Mouse (Mus musculus): ENCODE measurements around the gene Rtcb.

Gene Rtcb

DNA sequence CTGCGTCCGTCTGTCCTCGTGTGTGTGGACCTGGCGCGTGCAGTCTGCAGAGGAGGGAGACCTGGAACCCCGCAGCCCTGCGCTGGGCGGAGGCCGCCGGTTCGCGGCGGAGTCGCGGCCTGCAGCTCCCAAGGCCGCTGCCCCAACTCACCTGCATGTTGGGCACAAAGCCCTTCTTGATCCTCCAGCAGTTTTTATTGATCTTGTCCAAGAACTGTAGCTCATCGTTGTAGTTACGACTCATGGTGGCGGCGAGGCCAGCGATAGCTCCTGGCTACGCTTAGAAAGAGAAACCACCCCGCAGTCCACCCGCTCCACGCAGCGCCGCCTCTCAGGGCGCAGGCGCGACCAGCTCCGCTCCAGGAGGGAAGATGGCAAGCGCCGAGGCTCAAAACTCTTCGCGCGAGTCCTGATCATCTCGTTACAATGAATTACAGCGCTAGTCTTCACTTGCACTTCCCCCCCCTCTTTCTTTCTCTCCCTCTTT is at the start of gene Rtcb:
TSS of gene Rtcb (minus strand) at position 360 of the 487 bp plus-strand sequence.
- DNase-seq (ENCODE audit: low spot score in 2 of 2), result peak; percentile 99

DNA sequence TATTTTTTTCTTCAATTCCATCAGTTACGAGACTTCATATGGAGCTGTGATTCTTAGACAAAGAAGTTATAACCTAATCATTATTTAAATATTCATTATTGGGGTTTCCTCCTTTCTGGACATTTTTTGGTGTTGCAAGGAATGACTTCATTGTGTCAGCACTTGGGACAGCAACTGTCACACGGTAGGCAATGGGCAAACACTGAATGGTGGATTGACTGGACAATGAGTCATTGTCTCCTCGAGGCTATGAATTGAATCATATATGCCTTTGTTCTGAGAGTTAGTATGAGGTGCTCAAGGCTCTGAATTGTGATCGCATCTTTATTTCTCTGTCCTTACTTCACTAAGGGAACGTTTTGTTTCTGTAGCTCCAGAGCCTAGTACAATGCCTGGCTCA is 48.8 kb upstream of the Rtcb start:
- DNase-seq (ENCODE audit: low spot score in 2 of 2), result no peak

DNA sequence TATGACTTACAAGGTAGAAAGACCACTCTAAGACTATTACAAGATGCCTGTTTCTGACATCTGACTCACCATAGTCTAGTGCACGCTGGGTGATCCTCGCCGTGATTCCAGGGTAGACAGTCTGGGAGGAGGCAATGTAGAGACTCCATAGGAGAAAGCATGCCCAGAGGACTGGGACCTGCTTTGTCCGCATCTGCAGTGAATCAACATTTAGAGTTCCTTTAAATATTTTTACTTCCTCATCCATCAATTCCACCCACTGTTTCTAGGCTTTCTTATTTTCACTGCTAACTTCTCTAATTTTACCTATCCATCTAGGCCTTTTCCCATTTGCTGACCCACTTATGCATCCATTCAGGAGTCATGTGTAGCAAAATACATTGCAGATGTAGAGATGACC is 42.8 kb upstream of the Rtcb start:
- DNase-seq (ENCODE audit: low spot score in 2 of 2), result no peak

DNA sequence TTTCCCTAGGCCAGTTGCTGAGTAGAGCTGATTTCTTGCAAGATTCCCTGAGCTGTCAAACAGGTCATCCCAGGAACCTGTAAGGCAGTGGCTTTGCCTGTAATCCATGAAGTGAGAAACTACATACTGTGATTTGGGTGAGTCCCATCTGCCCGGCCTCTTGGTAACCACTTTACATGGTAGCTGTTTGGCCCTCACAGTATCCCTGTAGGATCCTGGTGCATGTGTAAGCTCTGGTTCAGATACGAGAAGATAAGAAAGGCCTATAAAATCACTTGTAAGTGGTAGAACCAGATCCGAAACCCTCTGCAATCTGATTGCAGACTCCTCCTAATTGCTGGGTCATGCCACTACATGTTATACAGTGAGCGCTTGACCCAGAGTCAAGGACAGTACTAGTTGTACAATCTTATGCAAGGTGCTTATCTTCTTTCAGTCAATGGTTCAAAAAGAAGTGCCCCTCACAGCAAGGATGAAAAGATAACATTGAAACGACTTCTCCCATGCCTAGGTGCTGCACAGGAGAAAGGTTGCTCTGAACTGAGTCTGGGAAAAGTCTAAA is 37.0 kb upstream of the Rtcb start:
- no peak for DNase-seq (ENCODE audit: low spot score in 2 of 2)

DNA sequence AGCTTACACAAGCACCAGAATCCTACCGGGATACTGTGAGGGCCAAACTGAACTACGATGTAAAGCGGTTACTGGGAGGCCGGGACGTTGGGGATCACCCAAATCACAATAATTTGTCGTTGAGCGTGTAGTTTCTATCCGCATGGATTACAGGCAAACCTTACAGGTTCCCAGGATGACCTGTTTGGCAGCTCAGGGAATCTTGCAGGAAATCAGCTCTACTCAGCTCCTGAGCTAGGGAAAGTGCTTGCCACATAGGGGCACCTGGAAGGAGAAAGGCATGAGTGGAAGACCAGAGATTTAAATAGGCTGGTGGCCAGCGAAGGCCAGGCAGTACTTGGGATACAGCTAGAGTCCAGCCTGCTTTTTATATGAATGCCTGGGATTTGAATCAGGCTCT is 36.2 kb upstream of the Rtcb start:
- no peak for DNase-seq (ENCODE audit: low spot score in 2 of 2)

DNA sequence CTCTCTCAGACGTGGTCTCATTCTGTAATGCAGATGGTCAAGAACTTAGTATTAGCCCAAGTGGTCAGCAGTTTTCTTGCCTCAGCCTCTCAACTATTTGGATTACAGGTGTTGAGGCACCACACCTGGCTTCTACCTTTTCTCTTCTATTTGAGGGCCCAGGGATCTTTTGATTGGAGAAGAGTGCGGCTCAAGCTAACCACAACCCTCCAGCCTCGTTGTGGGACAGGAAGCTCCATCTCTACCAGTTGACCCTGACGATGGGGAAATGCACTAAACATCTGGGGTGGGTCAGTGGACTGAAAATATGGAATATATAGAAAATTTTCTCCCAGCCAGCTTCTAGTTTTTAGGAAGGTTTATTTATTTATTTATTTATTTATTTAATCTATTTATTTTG is 34.8 kb upstream of the Rtcb start:
- no peak for DNase-seq (ENCODE audit: low spot score in 2 of 2)

DNA sequence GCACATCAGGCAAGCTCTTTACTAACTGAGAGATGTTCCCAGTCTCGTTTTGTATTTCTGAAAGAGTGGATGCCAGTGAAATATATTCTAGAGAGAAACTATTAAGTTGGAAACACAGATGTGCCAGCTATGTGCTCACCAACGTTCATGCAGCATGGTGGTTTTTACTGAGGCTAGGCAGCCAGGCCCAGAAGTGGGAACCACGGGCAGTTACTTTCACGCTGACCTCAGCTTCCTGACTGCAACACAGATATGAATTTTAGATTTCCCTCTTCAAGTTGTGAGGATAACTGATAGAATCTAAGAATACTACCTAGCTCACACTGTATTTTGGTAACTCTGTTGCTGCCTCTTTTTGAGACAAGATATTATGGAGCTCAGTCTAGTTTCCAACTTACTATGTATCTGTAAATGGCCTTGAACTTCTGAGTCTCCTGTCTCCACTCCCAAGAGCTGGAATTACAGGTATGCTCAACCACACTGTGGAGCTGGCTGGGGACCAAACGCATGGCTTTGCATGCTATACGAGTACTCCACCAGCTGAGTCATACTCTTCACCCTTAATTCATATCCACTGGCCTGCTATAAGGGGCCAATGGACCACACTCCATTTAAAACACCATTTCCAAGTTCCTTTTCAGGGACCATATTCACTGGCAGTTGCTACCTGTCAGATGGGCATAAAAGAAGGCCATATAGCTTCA is 31.9 kb upstream of the Rtcb start:
- no peak for DNase-seq (ENCODE audit: low spot score in 2 of 2)

DNA sequence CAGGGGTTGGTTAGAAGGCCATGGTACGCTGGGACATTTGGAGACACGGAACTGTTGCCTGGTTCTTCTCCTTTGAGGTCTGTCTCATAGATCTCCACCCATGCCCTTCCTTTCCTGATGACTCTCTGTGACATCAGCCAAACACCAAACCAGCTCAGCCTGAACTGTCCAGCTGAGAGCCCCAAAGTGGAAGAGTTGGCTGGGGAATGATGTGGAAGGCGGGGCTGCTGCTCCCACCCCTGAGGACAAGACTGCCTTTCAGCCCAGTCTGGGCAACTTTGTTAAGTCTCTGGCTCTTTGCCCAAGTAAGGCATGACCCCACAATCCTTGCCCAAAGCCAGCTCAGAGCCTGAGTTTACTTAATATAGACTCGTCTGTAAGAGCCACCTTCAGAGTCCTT is 15.3 kb upstream of the Rtcb start:
- peak in 1 of 2 experiments; percentile 5 for DNase-seq (ENCODE audit: low spot score in 2 of 2)

DNA sequence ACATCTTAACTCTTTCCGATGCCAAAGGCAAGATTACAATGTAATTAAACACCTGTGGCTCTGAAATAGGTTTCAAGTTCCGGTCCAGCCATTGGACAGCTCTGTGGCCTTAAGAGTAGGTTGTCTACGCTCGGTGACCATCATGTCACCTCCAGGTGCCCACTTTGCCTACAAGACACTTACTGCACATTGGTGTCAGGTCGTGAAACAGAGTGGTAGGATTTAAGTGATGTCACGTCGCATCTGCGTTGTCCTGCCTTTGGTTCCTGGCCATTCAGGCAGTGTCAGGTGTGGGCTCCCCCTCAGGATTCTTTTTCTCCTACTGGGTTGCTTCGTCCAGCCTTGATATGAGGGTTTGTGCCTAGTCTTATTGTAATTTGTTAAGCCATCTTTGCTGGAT is 14.2 kb upstream of the Rtcb start:
- DNase-seq (ENCODE audit: low spot score in 2 of 2), result no peak

DNA sequence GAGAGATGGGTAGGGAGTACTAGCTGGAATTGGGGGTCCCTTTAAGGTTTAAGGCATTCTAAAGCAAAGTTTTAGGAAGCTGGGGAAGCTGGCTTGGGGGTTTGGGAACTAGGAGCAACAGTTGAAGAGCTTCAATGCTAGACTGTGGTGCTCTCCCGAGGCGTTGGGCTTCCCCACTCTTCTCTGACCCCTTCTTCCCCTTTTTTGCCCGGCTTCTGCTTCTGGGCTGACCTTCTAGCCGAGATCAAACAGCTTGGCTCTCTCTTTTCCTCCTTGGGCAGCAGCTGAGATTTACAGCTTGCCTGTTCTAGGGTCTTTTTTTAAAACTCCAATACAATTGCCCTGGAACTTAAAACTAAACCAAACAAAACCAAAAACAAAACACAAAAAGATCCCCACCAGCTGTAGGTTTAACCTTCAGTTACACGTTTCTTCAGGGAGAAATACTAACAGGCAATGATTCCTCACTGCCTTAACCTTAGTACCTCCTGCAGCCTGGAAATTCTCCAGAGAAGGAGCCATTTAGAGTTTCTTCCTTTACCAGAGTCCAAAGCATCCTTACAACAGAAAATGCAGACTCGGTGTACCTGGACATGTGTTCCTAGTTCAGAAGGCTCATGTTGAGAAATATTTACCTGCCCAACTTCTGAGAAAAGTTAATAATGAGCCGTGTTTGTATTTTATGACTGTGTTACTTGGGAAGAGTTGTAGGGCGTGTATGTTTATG is 12.4 kb upstream of the Rtcb start:
- DNase-seq (ENCODE audit: low spot score in 2 of 2), result no peak

DNA sequence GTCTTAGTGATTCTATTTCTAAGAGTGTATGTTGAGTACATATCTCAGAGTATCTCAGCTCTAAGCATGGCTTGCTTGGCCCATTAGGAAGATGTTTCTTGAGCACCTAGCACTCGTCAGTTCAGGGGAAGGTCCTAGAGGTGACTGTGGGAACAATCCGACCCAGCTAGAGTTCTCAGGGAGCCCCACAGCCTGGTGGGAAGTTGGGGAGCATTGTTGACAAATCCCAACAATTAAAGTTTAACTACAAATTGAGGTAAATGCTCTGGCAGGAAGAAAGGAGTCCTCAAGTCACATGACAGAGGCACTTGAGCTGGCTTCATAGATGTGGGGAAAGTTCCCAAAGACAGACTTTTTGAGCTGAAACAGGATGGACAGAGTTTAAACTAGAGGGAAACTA is 11.1 kb upstream of the Rtcb start:
- no peak for DNase-seq (ENCODE audit: low spot score in 2 of 2)

DNA sequence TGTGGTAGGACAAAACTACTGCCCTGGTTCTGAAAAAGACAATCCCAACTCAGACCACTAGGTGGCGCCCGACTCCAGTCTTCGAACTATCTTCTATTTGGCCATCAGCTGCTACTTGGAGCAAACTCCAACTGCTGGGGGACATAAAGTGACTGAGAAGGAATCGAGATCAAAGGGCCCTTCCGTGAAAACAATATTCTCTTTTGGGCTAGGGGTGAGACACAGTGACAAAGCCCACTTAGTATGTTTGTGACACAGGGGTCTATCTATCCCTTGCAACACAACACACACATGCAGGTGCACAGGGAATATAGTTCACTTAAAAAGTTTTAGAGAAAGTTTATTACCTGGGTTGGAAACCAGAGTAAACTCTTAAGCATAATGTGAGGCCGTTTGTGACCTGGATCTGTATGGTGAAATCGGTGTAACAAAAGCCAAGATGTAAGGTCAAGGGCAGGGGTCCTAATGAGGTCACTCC is 10.6 kb upstream of the Rtcb start:
- DNase-seq (ENCODE audit: low spot score in 2 of 2), result peak; percentile 89 to 93

DNA sequence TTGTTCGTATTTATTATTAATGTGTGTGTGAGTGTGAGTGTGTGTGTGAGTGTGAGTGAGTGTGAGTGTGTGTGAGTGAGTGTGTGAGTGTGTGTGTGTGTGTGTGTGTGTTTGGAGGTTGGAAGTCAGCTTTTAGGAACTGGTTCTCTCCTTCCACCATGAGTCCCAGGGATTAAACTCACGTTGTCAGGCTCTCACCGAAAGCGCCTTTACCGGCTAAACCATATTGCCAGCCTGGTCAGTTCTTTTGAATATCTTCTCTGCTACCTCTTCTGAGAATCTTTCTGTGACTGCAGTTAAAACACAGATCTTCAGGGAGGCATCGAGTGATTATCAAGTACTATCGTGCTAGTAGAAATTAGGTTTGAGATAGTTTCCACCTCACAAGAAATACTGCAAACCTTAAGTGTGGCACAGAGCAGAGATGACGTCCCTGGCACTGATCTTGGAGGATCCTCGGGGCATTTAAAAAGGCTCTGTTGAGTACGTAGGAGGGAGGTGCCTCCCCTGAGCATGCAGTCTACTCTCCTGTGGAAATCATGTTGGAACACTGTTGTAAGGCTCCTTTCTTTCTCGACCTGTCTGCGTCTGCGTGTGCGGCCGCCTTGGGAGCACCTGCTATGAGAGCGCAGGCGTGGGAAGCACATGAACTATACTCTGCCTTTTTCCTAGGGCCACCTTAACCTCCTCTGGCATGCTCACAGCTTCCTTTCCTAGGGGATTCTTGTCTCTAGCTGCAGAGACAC is 10.0 kb upstream of the Rtcb start:
- DNase-seq (ENCODE audit: low spot score in 2 of 2), result no peak

DNA sequence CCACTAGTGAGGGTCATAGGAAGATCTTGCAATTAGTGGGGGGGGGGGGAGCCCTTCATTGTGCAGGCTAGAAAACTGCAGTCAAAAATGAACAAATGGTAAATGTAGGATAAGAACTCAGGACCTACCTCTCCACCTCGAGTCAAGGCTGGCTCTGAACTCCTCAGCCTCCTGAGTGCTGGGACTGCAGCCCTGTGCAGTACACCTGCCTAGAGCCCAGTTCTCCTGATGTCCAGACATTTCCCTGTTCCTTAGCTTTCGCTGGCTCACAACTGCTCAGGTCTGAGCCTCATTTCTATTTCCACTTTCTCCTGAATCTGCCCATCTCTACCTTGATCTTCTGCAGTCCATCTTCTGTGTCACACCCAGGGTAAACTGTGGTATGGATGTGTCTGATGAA is 8.9 kb upstream of the Rtcb start:
- DNase-seq (ENCODE audit: low spot score in 2 of 2), result no peak

DNA sequence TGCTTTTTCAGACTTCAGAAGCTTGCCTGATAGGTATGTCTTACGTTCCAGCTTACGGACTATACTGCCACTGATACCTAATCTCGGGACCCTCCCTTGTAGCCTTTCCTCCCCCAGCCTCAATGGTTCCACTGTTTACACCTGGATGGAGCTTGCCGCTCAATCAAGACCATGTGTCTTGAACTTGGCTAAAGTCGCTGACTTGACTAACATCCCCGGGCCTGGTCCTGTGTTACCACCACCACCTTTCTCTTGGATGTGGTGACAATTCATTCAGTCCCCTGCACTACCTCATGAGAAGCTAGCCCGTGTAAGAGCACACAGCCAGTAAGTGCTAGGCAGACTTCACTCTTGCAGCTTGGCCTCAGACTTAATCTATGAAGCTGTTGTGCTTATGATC is 6.7 kb upstream of the Rtcb start:
- DNase-seq (ENCODE audit: low spot score in 2 of 2), result no peak

DNA sequence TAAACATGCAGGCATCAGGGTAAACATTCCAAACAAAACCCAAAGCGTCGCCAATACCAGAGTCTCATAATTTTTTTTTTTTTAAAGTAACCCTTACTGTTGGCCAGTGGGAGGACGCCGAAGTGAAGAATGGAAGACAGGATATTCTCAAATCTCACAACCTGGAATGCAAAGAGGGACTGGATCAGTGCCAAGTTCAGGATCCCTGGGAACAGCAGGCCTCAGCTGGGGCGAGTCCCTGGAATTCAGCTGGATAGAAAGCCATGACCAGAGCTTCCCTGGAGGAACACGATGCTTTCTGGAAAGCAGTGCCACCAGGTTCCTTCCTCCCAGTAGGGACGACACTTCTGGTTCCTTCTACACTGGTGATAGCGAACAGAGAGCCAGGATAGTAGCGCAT is 5.3 kb upstream of the Rtcb start:
- DNase-seq (ENCODE audit: low spot score in 2 of 2), result no peak

DNA sequence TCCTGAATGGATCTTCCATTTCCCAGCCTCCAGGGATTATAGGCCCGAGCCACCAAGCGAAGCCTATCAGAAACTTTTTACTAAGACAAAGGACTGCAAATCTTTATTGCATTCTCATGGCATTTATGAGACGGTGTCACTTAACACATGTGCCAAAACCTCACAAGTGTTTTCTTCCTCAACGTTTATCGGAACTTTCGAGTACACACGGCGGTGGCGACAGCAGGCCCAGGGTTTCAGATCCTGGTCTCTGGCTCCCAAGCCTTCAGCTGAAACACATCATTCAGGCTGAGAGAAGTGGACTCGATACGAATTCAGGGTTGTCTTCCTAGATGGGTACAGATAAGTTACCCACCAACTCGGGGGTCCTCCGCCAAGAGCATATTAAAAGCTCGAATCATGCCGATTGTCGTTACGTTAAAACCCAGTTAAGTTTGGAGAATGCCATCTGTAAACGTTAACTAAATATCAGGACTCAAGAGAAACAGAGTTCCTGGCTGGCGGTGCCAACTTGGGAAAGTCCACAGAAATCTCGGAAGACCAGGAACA is 678 bp downstream of the Rtcb start:
- DNase-seq (ENCODE audit: low spot score in 2 of 2), result peak in 1 of 2 experiments; percentile 2

DNA sequence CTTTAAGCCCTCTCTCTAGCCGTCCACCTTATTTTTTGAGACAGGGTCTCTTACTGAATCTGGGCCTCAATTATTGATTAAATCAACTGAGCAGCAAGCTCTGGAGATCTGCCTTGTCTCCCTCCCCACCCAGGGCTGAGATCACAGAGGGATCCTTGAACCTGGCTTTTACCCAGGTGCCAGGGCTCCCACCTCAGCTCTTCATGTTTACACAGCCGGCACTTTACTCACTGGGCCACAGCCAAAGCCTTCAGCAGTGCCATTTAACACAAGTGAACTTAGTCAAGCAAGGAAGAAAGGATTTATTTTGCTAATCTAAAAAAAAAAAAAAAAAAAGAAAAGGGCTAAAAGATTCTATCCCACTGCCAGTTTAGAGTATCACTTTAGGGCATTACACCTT is 3.2 kb downstream of the Rtcb start:
- no peak for DNase-seq (ENCODE audit: low spot score in 2 of 2)

DNA sequence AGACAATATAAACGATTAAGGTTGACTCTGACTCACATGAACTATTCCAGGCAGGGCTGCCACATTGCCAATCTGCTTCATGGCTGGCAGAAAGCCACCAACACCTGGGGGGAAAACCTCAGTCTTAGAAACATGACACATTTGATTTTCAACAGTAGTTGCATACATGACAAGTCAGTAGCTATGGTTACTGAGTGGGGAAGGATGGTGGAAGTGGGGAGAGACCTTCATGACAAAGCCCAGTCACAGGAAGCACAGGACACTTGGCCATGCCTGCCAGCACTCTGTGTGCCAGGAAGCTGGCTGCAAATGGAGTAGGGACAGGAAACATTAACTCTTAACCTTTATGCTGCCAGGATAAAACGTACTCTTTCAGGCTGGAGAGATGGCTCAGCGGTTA is 4.2 kb downstream of the Rtcb start:
- no peak for DNase-seq (ENCODE audit: low spot score in 2 of 2)

DNA sequence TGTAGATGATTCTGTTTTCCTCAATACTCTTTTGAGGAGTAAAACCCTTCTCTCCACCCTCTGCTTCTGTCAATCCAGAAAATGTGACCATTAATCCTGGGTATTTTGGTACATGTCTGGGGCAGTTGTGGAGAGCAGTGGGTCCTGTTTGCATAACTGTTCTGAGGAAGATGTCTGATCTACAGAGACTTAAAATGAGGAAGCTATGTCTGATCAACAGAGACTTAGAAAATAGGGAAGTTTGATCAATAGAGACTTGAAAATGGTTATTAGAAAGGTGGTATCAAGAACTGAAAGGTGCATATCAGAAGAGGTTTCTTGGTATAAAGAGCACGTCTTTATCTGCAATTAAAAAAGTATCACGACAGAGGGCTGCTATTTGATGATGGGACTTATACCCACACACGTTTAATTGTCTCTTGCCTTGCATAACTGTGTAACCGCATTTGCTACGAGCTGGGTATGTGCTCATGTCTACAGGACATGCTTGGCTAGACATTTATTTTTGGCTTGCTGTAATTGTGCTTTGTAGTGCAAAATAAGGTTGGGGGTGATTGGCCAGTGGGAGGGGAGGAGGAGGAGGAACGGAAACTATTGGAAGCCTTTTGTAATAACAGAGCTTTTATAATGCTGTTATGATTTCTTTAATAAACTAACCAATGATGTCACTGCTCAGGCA is 5.7 kb downstream of the Rtcb start:
- DNase-seq (ENCODE audit: low spot score in 2 of 2), result no peak

DNA sequence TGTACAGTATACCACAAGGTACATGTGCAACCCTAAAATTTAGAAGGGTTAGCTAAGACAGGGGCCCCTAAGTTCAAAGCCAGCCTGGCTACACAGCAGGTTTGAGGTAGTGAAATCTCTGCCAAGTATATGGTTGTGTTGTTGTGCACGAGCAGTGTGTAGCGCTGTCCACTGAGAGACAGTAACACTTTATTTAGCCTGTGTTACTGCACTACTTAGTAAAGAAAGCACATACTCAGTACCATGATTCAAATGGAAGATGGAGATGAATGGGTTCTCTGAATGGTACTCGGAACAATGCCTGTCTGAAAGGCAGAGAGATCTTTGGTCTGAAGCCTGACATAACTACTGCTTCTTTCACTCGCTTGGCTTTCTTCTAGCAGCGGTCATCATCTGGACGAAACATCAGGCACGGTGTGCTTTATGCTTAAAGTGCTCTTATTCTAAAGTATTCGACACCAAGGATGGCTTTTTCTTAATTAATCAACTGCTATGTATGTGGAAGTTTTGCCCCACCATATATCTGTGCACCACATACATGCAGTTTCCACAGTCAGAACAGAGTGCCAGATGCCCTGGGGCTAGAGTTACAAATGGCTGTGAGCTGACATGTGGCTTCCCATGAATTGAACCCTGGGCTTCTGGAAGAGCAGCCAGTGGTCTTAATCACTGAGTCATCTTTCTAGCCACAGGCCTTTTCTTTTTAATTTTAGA is 9.0 kb downstream of the Rtcb start:
- no peak for DNase-seq (ENCODE audit: low spot score in 2 of 2)

Measured in cerebellum, postnatal 4 days (tissue).